Mouse (Mus musculus) hindbrain, embryonic 15.5 days (tissue): ENCODE data around the gene Tubg2. TPM values are rescaled to one million over a fixed set of nuclear protein-coding genes. Genes with fewer than 3 reads are reported as not detected.
"Not testable (repeated sequence)": the region's sequence is repeated elsewhere in the genome, so short reads cannot be mapped to it uniquely, and the experiment has no call there.

ENCODE experiments used
- ATAC-seq: fragments of 200-750 bp; cut with Nextera tagmentation; 2 replicates; pipeline ENCODE4 v1.8.0; 2017; ENCODE audit warnings: low read depth, moderate number of reproducible peaks, moderate TSS enrichment; ENCODE audit not compliant: low FRiP score
- H3K27ac ChIP-seq: fragments of 300-500 bp; sonication (generic); replicated peaks from 2 replicates; pipeline ENCODE4 v1.5.1; 2015; ENCODE audit warnings: mild to moderate bottlenecking, inconsistent platforms
- H3K27me3 ChIP-seq: fragments of 300-500 bp; sonication (generic); 2 replicates; pipeline ENCODE4 v1.6.1; 2015; ENCODE audit warnings: control low read depth, inconsistent platforms
- H3K36me3 ChIP-seq: fragments of 300-500 bp; sonication (generic); 2 replicates; pipeline ENCODE4 v1.6.1; 2015; ENCODE audit warnings: control low read depth, inconsistent platforms
- H3K4me1 ChIP-seq: fragments of 300-500 bp; sonication (generic); replicated peaks from 2 replicates; pipeline ENCODE4 v1.6.1; 2015; ENCODE audit warnings: control low read depth, inconsistent platforms
- H3K4me2 ChIP-seq: fragments of 300-500 bp; sonication (generic); 2 replicates; pipeline ENCODE4 v1.6.1; 2015; ENCODE audit warnings: moderate library complexity, mild to moderate bottlenecking, inconsistent platforms
- H3K4me3 ChIP-seq: fragments of 300-500 bp; sonication (generic); 2 replicates; pipeline ENCODE4 v1.5.1; 2015; ENCODE audit warnings: mild to moderate bottlenecking, inconsistent platforms
- H3K9ac ChIP-seq: fragments of 300-500 bp; sonication (generic); 2 replicates; pipeline ENCODE4 v1.6.1; 2015; ENCODE audit warnings: inconsistent platforms
- H3K9me3 ChIP-seq: fragments of 300-500 bp; sonication (generic); 2 replicates; pipeline ENCODE4 v1.6.1; 2016; ENCODE audit warnings: control low read depth, inconsistent platforms
- WGBS: fragments of 180-500 bp; shearing (Covaris S2); methylation state at CpG from one replicate; pipeline ENCODE4 v1.1.7; 2015; 5-methylcytosine and 5-hydroxymethylcytosine counted together
- polyA plus RNA-seq: library from polyadenylated mRNA; unstranded; fragments of >200 nt; fragmentation: Nextera tagmentation; extraction: Ambion mirVana; gene quantifications from 2 replicates; pipeline ENCODE4 v1.2.1, GENCODE M21; 2015

Tubg2 gene
- 48.0 and 53.1 TPM in 2 replicates for polyA plus RNA-seq

GRCm38 (mm10) chr11:101155728-101156371 is at the start of gene Tubg2:
Gene Tubg2, plus strand, starts transcription at chr11:101155907.
- peak; percentile 94 for ATAC-seq
- Histone ChIP-seq H3K36me3 (0 out of 2 replicates have a peak, but pooled peaks cover 6% of the 10 kb centered on the region), H3K4me3 (peak within 1 kb of the TSS; percentile 51), H3K27me3 (no peaks in the 10 kb centered on the region), H3K27ac (peak within 1 kb of the TSS; percentile 95), H3K4me2 (peak within 1 kb of the TSS; percentile 92), H3K9me3 (no peaks in the 10 kb centered on the region), H3K9ac (peak within 1 kb of the TSS; percentile 70), H3K4me1 (peaks cover 14% of the 10 kb centered on the region)
- WGBS, result 1% methylated on average over 36 of the region's 36 CpGs

GRCm38 (mm10) chr11:101109351-101109750 is 46.4 kb upstream of the Tubg2 start:
- 64% methylated on average over 4 of the region's 4 CpGs for WGBS
- H3K9ac ChIP-seq, result no peak overlapping the region
- H3K27me3 ChIP-seq, result no peaks in the 10 kb centered on the region
- H3K36me3 ChIP-seq, result 0 out of 2 replicates have a peak, but pooled peaks cover 9% of the 10 kb centered on the region
- no peak overlapping the region for H3K4me3 ChIP-seq
- no peak overlapping the region for H3K4me2 ChIP-seq
- H3K9me3 ChIP-seq, result no peaks in the 10 kb centered on the region
- no peak overlapping the region for H3K27ac ChIP-seq
- ATAC-seq, result no peak
- peaks cover under 1% of the 10 kb centered on the region; the same call in 1 of the 2 replicates for H3K4me1 ChIP-seq

DNA sequence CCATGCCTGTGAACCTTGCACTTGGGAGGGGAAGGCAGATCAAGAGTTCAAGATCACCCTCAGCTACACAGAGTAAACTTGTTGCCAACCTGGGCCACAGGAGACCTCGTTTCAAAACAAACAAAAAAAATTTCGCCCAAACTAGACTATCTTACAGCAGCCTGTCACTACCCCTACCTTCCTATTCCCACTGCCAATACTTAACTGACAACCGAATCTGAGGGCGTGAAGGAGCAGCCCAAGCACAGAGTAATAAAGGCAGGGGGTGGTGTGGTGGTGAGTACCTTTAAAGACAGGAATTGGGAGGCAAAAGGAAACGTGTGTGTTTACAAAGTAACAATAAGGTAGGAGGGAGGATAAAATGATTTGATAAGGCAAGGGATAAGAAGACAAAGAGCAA is 45.0 kb upstream of the Tubg2 start:
- H3K36me3 ChIP-seq, result no peaks in the 10 kb centered on the region
- 73% methylated on average over 5 of the region's 5 CpGs for WGBS
- H3K9ac ChIP-seq, result no peak overlapping the region

DNA sequence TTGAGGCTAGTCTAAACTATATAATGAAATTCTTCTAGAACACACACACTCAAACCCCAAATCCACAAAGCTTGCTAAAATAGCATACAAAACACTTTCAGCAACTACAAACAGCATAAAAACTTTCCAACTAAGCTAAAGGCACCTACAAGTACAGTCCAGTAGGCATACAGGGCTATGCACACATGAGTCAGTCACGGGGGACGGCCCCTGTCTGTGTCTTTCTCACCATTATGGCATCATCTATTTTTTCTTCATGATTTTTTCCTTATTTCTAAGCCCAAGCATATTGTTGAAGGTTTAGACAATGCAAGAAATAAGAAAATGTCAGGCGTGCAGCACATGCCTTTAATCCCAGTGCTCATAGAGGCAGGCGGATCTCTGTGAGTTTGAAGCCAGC is 44.5 kb upstream of the Tubg2 start:
- no peaks in the 10 kb centered on the region for H3K36me3 ChIP-seq
- H3K9me3 ChIP-seq, result no peaks in the 10 kb centered on the region
- ATAC-seq, result no peak
- H3K27me3 ChIP-seq, result no peaks in the 10 kb centered on the region
- no peak overlapping the region for H3K4me2 ChIP-seq
- no peak overlapping the region for H3K27ac ChIP-seq
- H3K4me1 ChIP-seq, result peaks cover 17% of the 10 kb centered on the region
- no peak overlapping the region for H3K9ac ChIP-seq
- 92% methylated on average over 4 of the region's 4 CpGs for WGBS
- no peak overlapping the region for H3K4me3 ChIP-seq

More for the DNA sequence above, 45.0 kb upstream of the Tubg2 start:
- H3K4me1 ChIP-seq, result peaks cover 12% of the 10 kb centered on the region
- no peak overlapping the region for H3K4me3 ChIP-seq
- no peaks in the 10 kb centered on the region for H3K27me3 ChIP-seq
- no peaks in the 10 kb centered on the region for H3K9me3 ChIP-seq
- H3K4me2 ChIP-seq, result no peak overlapping the region
- no peak overlapping the region for H3K27ac ChIP-seq
- no peak for ATAC-seq

GRCm38 (mm10) chr11:101112186-101112585 is 43.5 kb upstream of the Tubg2 start:
- Histone ChIP-seq H3K27me3 (no peaks in the 10 kb centered on the region), H3K4me3 (no peak overlapping the region), H3K36me3 (no peaks in the 10 kb centered on the region), H3K4me1 (peaks cover 20% of the 10 kb centered on the region), H3K27ac (no peak overlapping the region), H3K4me2 (no peak overlapping the region), H3K9me3 (no peaks in the 10 kb centered on the region), H3K9ac (no peak overlapping the region)
- 88% methylated on average over 3 of the region's 3 CpGs for WGBS
- no peak for ATAC-seq

GRCm38 (mm10) chr11:101115564-101115963 is 40.1 kb upstream of the Tubg2 start:
- no peaks in the 10 kb centered on the region for H3K36me3 ChIP-seq
- H3K9ac ChIP-seq, result no peak overlapping the region
- H3K27ac ChIP-seq, result 0 out of 2 replicates have a peak overlapping the region, but pooled peaks have one; percentile 3
- no peak overlapping the region for H3K4me2 ChIP-seq
- H3K9me3 ChIP-seq, result no peaks in the 10 kb centered on the region
- H3K4me3 ChIP-seq, result no peak overlapping the region
- peaks cover 36% of the 10 kb centered on the region for H3K4me1 ChIP-seq
- WGBS, result 37% methylated on average over 2 of the region's 2 CpGs
- ATAC-seq, result no peak
- no peaks in the 10 kb centered on the region for H3K27me3 ChIP-seq

DNA sequence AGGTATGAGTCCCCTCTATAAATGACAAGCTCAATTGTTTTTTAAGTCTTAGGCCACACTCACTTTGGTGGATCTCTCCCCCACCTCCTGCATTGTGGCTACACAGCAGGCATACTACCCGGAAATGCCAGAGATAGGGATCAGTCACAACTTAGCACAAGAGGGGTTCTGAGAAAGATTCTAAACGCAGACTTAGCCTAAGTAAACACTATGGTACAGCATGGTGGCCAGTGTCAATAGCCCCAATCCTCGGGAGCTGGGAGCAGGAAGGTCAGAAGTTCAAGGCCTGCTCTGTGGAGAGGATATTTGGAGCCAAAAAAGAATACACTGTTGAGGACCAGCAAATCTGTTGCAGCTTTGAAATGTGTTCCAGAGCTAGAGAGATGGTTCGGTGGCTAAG is 37.6 kb upstream of the Tubg2 start:
- Histone ChIP-seq H3K9ac (0 out of 2 replicates have a peak overlapping the region, but pooled peaks have one; percentile 97), H3K4me2 (peak overlapping the region; percentile 94), H3K27ac (no peak overlapping the region), H3K4me1 (peaks cover 46% of the 10 kb centered on the region), H3K36me3 (no peaks in the 10 kb centered on the region), H3K9me3 (no peaks in the 10 kb centered on the region), H3K4me3 (peak overlapping the region; percentile 89), H3K27me3 (no peaks in the 10 kb centered on the region)
- 53% methylated on average over 4 of the region's 4 CpGs for WGBS
- no peak for ATAC-seq

GRCm38 (mm10) chr11:101119131-101119760 is 36.5 kb upstream of the Tubg2 start:
- Histone ChIP-seq H3K4me2 (peak overlapping the region; percentile 94), H3K4me1 (peaks cover 46% of the 10 kb centered on the region), H3K4me3 (peak overlapping the region; percentile 89), H3K9ac (peak overlapping the region; percentile 97), H3K27me3 (no peaks in the 10 kb centered on the region), H3K27ac (peak overlapping the region; percentile 91), H3K9me3 (no peaks in the 10 kb centered on the region), H3K36me3 (peaks cover 5% of the 10 kb centered on the region; the same call in 1 of the 2 replicates)
- ATAC-seq, result no peak; the same call in 1 of the 2 replicates
- WGBS, result under 1% methylated on average over 39 of the region's 39 CpGs

GRCm38 (mm10) chr11:101119761-101120544 is 35.8 kb upstream of the Tubg2 start, which contains the start of the genes Retreg3 and Tubg1:
Gene Retreg3, minus strand, starts transcription at chr11:101119893.
Gene Tubg1, plus strand, starts transcription at chr11:101119938.
- WGBS, result under 1% methylated on average over 60 of the region's 61 CpGs

DNA sequence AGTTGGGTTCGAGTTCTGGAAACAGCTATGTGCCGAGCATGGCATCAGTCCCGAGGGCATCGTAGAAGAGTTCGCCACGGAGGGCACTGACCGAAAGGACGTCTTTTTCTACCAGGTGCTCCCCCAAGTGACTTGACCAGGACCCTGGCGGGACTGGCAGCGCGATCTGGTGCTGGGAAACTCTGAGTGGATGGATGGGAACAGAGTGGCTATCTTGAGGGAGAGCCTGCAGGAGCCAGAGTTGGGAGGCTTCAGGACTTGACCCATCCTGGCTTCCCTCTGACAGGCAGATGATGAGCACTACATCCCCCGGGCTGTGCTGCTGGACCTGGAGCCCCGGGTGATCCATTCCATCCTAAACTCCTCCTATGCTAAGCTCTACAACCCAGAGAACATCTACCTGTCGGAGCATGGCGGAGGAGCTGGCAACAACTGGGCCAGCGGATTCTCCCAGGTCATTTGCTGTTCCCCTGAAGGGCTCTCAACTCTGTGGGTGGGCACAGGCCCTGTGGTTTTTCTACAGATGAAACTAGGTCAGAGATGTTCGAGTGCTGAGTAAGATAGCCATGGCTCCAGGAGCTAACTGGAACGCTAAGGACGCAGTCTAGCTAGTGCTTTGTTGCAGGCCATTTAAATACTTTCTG is 35.0 kb upstream of the Tubg2 start:
- H3K9me3 ChIP-seq, result no peaks in the 10 kb centered on the region
- peaks cover 6% of the 10 kb centered on the region for H3K36me3 ChIP-seq
- ATAC-seq, result no peak
- H3K27ac ChIP-seq, result peak overlapping the region; percentile 91
- peak overlapping the region; percentile 88 for H3K9ac ChIP-seq
- 23% methylated on average over 19 of the region's 19 CpGs for WGBS
- H3K27me3 ChIP-seq, result no peaks in the 10 kb centered on the region
- H3K4me2 ChIP-seq, result peak overlapping the region; percentile 94
- peak overlapping the region; percentile 89 for H3K4me3 ChIP-seq
- peaks cover 34% of the 10 kb centered on the region for H3K4me1 ChIP-seq

More at GRCm38 (mm10) chr11:101119761-101120544, 35.8 kb upstream of the Tubg2 start, which contains the start of the genes Retreg3 and Tubg1:
- peak within 1 kb of the TSS; percentile 89 for H3K4me3 ChIP-seq
- H3K4me1 ChIP-seq, result peaks cover 41% of the 10 kb centered on the region
- H3K9me3 ChIP-seq, result no peaks in the 10 kb centered on the region
- peak; percentile 96 for ATAC-seq
- H3K9ac ChIP-seq, result peak within 1 kb of the TSS; percentile 97
- H3K36me3 ChIP-seq, result peaks cover 5% of the 10 kb centered on the region; the same call in 1 of the 2 replicates
- H3K27ac ChIP-seq, result peak within 1 kb of the TSS; percentile 91
- no peaks in the 10 kb centered on the region for H3K27me3 ChIP-seq
- peak within 1 kb of the TSS; percentile 94 for H3K4me2 ChIP-seq

DNA sequence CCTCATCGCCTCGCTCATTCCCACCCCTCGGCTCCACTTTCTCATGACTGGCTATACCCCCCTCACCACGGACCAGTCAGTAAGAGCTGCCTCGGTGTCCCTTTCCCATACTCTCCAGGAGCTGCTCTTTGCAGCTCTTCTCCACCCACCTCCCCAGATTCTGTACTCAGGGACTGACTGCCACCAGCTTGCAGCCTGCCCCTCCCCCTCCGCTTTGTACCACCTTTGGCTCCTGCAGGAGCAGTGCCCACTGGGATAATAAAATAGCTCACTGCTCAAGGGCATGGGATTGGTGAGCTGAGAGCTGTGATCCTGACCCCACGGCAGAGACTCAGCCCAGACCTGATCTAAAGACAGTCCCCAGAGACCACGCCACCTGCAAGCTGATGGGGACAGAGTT is 31.2 kb upstream of the Tubg2 start:
- not testable (repeated sequence) for H3K9ac ChIP-seq, H3K4me2 ChIP-seq, H3K4me3 ChIP-seq, H3K9me3 ChIP-seq, H3K27ac ChIP-seq, ATAC-seq, H3K27me3 ChIP-seq
- peaks cover 18% of the 10 kb centered on the region for H3K36me3 ChIP-seq
- H3K4me1 ChIP-seq, result peaks cover 13% of the 10 kb centered on the region
- 99% methylated on average over 8 of the region's 8 CpGs for WGBS
